Mouse (Mus musculus) granulocyte monocyte progenitor cell, adult 5-6 weeks (primary cell): ENCODE results near the gene Aldh3a2. TPM values are rescaled to one million over a fixed set of nuclear protein-coding genes. Genes with fewer than 3 reads are reported as not detected.

Source experiments
- ATAC-seq: replicated peaks from 2 replicates; pipeline ENCODE4 v1.8.0; 2016; ENCODE audit warnings: mild to moderate bottlenecking, moderate TSS enrichment, inconsistent platforms; ENCODE audit not compliant: poor library complexity, severe bottlenecking
- total RNA-seq, 2 experiments: library from RNA; stranded (forward) in 1 of 2; stranded (reverse) in 1 of 2; fragments of 200-712, 200-1000 nt in 1 of 2; fragments of >200 nt in 1 of 2; fragmentation: Nextera tagmentation in 1 of 2; gene quantifications; 2 replicates each; pipeline ENCODE4 v1.2.3; 2014 to 2017

Aldh3a2 gene
- total RNA-seq, 2 experiments from 2014 or later: 20.9 to 27.3 TPM

- ATAC-seq: no peak
Observed at GRCm38 (mm10) chr11:61274421-61274820, 7.2 kb upstream of the Aldh3a2 start.

DNA sequence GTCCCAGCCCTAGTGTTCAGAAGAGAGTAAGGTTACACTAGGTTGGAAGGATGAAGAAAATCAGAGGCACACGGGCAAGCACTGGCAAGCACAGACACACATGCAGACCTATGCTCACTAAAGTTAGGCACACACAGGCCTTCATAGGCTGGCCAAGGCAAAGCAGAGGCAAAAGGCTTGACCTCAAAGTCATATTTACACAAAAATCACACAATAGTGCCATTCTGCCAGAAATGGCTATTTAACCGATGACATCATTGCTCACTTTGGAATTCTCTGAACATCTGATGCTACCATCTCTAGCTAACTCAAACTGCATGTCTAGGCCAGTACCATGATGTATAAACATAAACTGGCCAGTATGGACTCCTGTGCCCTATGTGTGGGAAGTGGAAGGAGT lies 6.7 kb upstream of the Aldh3a2 start:
- no peak for ATAC-seq

GRCm38 (mm10) chr11:61271612-61272011 lies 4.3 kb upstream of the Aldh3a2 start:
- ATAC-seq: no peak

- no peak for ATAC-seq
Observed at GRCm38 (mm10) chr11:61270406-61270805, 3.1 kb upstream of the Aldh3a2 start.

DNA sequence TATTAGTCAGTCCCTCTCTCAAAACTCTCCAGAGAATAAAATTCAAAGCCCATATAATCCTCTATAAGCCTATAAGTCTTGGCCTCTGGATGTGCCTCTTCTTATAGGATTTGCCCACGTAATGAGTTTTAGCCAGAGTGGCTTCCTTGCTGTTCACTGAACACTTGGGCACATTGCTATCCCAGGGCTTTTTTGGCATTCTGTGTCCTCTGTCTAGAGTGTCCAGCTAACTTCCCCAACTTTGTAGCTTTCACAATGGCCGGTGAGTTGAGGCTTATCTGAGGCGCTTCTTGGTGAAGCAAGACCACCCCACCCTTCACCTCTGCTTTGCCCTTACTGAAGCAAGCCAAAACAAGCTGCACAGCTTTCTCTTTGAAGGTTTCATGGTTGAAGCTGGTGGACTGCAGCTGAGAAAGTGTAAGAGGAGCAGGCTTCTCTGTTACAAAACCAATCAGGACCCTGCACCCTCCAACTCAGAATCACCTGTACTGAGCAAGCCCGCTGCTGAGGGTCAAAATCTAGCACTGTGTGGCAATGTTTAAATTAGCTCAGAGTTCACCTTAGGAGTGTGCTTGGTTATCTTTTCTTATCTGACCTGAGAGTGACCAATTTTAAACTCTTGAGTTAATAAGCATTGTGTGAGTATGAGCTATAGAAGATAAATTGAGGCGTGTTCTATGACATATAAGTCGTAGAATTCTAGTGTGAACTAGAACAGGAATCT lies 1.5 kb upstream of the Aldh3a2 start:
- ATAC-seq: no peak

DNA sequence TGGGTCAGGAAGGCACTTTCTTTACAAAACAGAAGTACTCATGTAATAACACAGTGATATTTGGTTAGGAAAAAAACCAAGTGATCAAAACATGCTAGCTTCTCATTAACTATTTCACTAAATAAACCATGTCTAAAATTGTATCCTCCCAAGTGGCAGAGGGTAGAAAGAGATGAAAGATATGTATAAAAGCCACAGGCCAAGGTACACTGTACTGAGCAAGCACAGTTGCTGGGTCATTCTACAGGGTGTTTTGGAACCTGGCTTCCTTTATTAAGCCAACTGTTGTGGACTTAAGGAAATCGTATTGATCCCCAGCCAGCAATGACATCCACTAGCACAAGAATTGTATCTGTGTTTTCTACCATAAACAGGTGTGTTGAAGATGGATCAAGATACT lies 3.4 kb downstream of the Aldh3a2 start:
- no peak for ATAC-seq

- no peak for ATAC-seq
Observed at GRCm38 (mm10) chr11:61262516-61262915, 4.7 kb downstream of the Aldh3a2 start.

DNA sequence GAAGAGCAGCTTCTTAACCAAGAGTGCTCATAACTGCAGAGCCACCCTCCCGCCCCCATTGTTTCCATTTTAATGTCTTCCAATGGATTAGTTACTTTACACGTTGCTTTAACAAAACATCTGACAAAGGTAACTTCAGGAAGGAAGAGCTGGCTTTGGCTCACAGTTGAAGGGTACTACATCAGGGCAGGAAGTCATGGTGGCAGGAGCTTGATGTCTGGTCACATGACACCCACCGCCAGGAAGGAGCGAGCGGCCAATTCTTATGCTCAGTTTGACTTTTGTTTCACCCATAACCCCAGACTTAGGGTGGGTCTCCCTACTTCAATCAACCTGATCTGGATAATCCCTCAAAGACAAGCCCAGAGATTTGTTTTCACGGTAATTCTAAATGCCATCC lies 8.2 kb downstream of the Aldh3a2 start:
- ATAC-seq: no peak

GRCm38 (mm10) chr11:61252807-61253206 lies 14.5 kb downstream of the Aldh3a2 start:
- no peak for ATAC-seq

DNA sequence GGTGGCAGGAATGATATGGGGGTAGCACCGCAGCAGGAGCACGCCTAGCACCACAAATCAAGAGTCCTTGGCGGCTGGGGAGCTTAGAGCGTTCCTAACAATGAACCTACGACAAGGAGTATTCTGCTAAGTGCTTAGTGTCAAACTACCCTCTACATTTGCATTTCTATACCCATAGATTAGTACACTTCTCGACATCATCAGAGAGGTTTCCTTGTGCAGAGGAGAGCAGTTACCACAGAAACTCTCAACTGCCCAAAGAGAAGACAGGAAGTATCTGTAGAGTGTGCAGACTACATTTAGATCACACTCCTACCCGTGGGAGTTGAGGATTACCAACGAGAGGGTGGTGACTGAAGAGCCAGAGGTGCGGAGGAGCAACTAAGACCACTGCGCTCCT lies 15.5 kb downstream of the Aldh3a2 start:
- ATAC-seq: no peak

- ATAC-seq: no peak
Observed at GRCm38 (mm10) chr11:61244406-61244805, 22.9 kb downstream of the Aldh3a2 start.

GRCm38 (mm10) chr11:61236015-61236414 lies 31.2 kb downstream of the Aldh3a2 start:
- no peak for ATAC-seq

DNA sequence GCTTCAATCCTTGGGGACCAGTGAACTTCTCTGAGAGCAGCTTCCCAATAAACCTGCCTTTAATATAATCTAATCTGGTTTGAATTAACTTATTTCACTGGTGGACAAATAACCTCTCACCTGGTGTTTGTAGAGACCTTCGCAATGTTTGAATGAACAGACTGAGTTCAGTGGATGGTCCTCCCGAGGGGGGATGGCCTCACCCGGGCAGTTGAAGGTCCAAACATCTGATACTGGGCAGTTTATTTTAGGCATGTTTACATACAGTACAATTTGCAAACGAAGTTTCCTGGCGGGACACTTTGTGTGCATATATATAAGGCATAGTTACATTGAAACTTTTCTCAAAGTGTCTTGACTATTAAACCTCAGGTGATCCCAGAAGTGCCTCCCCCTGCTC lies 33.1 kb downstream of the Aldh3a2 start:
- ATAC-seq: no peak

- ATAC-seq: peak; percentile 93
Observed at GRCm38 (mm10) chr11:61231329-61231728, 35.9 kb downstream of the Aldh3a2 start.

- ATAC-seq: no peak
Observed at GRCm38 (mm10) chr11:61228406-61228805, 38.9 kb downstream of the Aldh3a2 start.

DNA sequence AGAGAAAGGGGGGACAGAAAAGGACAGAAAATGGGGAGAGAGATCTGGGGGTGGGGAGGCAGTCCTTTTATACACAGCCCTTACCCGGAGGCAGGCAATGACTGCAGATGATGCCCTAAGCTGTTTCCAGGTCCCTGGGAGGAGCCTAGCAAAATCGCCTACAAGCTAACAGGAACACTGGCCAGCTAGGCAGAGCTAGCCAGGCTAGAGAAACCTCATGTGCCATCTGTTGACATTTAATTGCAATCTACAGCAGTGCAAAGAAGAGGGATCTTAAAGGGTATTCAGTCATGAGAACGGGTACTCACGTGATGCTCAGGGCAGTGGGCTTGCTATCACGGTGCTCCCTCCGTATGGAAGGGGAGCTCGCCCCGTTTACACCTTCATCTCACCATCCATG lies 39.4 kb downstream of the Aldh3a2 start:
- ATAC-seq: no peak

- ATAC-seq: no peak
Observed at GRCm38 (mm10) chr11:61225941-61226412, 41.3 kb downstream of the Aldh3a2 start.

GRCm38 (mm10) chr11:61225511-61225910 lies 41.8 kb downstream of the Aldh3a2 start:
- 0 out of 2 replicates have a peak, but pooled peaks have one; percentile 40 for ATAC-seq

GRCm38 (mm10) chr11:61224907-61225306 lies 42.4 kb downstream of the Aldh3a2 start:
- ATAC-seq: no peak

GRCm38 (mm10) chr11:61224234-61224744 lies 43.0 kb downstream of the Aldh3a2 start:
- no peak for ATAC-seq

DNA sequence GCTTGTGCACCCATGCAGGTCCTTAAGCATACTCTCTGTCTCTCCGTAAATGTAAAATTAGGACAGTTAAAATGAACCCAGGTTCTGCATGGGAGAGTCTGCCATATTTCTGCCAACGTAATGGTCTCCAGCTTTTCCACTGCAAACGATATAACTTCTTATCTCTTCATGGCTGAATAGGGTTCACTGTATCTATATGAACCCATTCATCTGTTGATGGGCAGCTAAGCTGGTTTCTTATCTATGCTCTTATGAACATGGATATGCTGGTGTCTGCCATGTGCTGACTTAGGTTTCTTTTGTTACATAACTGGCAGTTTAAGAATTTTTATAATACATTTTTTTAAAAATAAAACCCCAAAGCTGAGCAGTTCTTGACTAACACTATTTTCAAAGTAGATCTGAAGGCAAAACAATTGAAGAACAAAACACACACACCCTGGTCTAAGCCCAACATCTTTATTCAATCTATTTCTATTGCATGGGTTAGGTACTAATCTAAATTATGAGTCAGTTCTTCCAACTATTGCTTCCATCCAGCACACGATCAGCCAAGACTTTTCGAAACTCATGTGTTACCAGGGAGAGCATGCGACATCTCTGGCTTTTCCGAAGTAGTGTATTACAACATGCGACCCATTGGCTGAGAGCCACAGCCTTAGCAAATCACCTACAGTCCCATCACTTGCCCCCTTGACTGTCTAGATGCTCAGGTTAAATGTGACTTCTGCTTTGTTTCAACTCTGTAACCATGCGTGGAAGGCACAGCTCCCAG lies 44.1 kb downstream of the Aldh3a2 start:
- no peak for ATAC-seq
